20 mouse cellular contexts compared by ENCODE assay signal in genomic region chr1:128601307-128601706, GRCm38 (mm10). TPM values are rescaled to one million over a fixed set of nuclear protein-coding genes. Genes with fewer than 3 reads are reported as not detected.
A peak's percentile ranks its signal among the peaks of the same experiment; 100 is the strongest.
DNase-seq lines count a peak whose midpoint lies in the region; ATAC-seq and TF ChIP-seq lines count a peak whose summit lies in the region.
"Had no signal": no experiment of that assay in that cellular context is flagged by ENCODE, and none has a peak within 500 bp of the region (broad histone marks: within the 10 kb centered on the region; RNA-seq: fewer than 3 reads in every experiment).

No protein-coding gene starts in this region.

- WGBS in spleen, adult 2 months: 16% methylated on average over 5 of the region's 5 CpGs

- peaks cover 47% of the 10 kb centered on the region; the same call in 1 of the 2 replicates for H3K4me1 ChIP-seq in spleen, adult 2 months (ENCODE audit: control insufficient read depth, insufficient read depth, insufficient read length)
- H3K4me1 ChIP-seq: embryonic facial prominence, embryonic 13.5 days; heart, embryonic 15.5 days had no signal

- TF ChIP-seq POLR2A in spleen, adult 2 months (IDR thresholded peaks at IDR 0.05; ENCODE audit: low read depth, low read length): no peak

- no peaks in the 10 kb centered on the region for H3K36me3 ChIP-seq in spleen, adult 2 months (ENCODE audit: control insufficient read depth, insufficient read depth, low read length)
- H3K36me3 ChIP-seq: embryonic facial prominence, embryonic 13.5 days; heart, embryonic 15.5 days had no signal

- intact Hi-C loops in left cerebral cortex, postnatal 10 days (cut with DNase I): no loop called here

- TF ChIP-seq CTCF in spleen, adult 2 months (IDR thresholded peaks at IDR 0.05; ENCODE audit: extremely low read depth, insufficient read depth, insufficient read length, insufficient replicate concordance): no peak

- H3K4me3 ChIP-seq in spleen, adult 2 months (ENCODE audit: extremely low read depth, insufficient read depth, insufficient read length): no peak overlapping the region
- H3K4me3 ChIP-seq: embryonic facial prominence, embryonic 13.5 days; heart, embryonic 15.5 days had no signal

- ATAC-seq in neutrophil, adult 5-6 weeks (ENCODE audit: extremely low read depth, insufficient number of reproducible peaks, low FRiP score, poor library complexity, severe bottlenecking): peak; percentile 44; the same call in 1 of the 2 replicates
- ATAC-seq: forebrain, embryonic 14.5 days; hindbrain, postnatal 0 days; Patski had no signal

- DNase-seq in spleen, adult 2 months (ENCODE audit: low read depth in 1 of 2, low spot score in 2 of 2): peak; percentile 50 to 74
- DNase-seq in spleen, postnatal 4 days (ENCODE audit: low spot score in 2 of 2): no peak
- peak; percentile 79 for DNase-seq in T-cell, adult 2 months (ENCODE audit: low spot score)
- DNase-seq in thymus, postnatal 25 days: peak; percentile 52
- DNase-seq in left cerebral cortex, postnatal 10 days (ENCODE audit: extremely low spot score in 1 of 2, low spot score in 2 of 2): no peak
- no peak for DNase-seq in adrenal gland, adult 8-10 months
- DNase-seq in adrenal gland, postnatal 10 days: no peak
- DNase-seq: cerebellum, adult 8-10 months; gastrocnemius, postnatal 10 days; heart, adult 11 months; heart, postnatal 4 days; kidney, adult 18-20 months; kidney, postnatal 25 days; lung, postnatal 4 days had no signal

- H3K27ac ChIP-seq in spleen, adult 2 months (ENCODE audit: insufficient read depth, low read length): peak overlapping the region; percentile 81
- H3K27ac ChIP-seq: embryonic facial prominence, embryonic 13.5 days; heart, embryonic 15.5 days; hindbrain, postnatal 0 days had no signal

- no peaks in the 10 kb centered on the region for H3K27me3 ChIP-seq in spleen, adult 2 months (ENCODE audit: control insufficient read depth, insufficient read depth, low read length)
- H3K27me3 ChIP-seq: embryonic facial prominence, embryonic 13.5 days; heart, embryonic 15.5 days; Patski had no signal

RNA-seq across cellular contexts. Expression of gene Cxcr4, which starts 9.2 kb away (rescaled TPM):
- polyA plus RNA-seq in spleen, adult 2 months (2012; rRNA removed): 288 and 315 TPM in 2 replicates
- 920 and 1,038 TPM in 2 replicates for total RNA-seq in neutrophil, adult 5-6 weeks (2017)
- 1 to 10 TPM; 7.2 to 10.0 TPM for total RNA-seq in left cerebral cortex, postnatal 10 days (2021)
- total RNA-seq in adrenal gland, adult 8-10 months (2022): 10 to 100 TPM; 14.8 to 66.9 (median 40.0) TPM
- total RNA-seq in adrenal gland, postnatal 10 days (2021): 10 to 100 TPM; 39.8 to 49.6 TPM

Comparison
In these comparisons a context has a peak if more than half of its experiments do, and no peak if none do; other contexts are left out.
1. DNase-seq: peak in spleen, adult 2 months (2 of 2), T-cell, adult 2 months (single experiment) and thymus, postnatal 25 days (single experiment); none in spleen, postnatal 4 days (0 of 2), left cerebral cortex, postnatal 10 days (0 of 2), adrenal gland, adult 8-10 months (single experiment) and adrenal gland, postnatal 10 days (single experiment).
2. RNA of gene Cxcr4, which starts 9.2 kb away (total RNA-seq): 920 to 1,038 TPM in neutrophil, adult 5-6 weeks; 14.8 to 66.9 TPM in adrenal gland, adult 8-10 months, 39.8 to 49.6 TPM in adrenal gland, postnatal 10 days and 7.2 to 10.0 TPM in left cerebral cortex, postnatal 10 days; every median in the first group is over 10 times any median in the second.